Mouse (Mus musculus): ENCODE results near the gene Gm44502. TPM values are rescaled to one million over a fixed set of nuclear protein-coding genes. Genes with fewer than 3 reads are reported as not detected.

The Gm44502 gene
- total RNA-seq, 2 experiments from 2014 or later, result 0.71 TPM; not detected in 1

DNA sequence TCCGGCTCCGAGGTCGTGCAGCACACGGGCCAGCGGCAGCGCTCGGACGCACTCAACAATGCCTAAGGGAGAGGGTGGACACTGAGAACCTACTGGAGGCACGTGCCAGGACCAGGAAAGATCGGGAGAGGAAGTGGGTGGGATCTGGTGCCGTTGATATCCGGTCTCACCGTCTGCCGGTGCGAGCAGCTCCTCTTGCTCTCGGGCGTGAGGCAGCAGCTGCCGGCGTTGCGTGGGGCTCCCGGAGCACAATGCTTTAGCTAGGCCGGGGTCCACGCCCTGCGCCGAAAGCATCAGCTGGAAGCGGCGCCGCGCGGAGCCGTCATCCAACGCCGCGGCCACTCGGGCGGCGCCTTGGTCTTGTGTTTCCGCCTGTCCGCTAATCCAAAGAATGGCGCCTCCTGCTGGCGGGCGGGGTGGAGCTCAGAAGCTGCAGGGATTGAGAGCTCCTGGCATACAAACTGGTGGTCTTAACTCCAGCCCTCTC is 55.7 kb downstream of the Gm44502 start, which contains the start of gene Sco2:
Sco2 (minus strand) TSS at position 85 of the 487 bp plus-strand sequence.
- intact Hi-C loops (cut with DNase I; ENCODE audit: low total_unique reads), result no loop called here
- DNase-seq, result peak; percentile 95

DNA sequence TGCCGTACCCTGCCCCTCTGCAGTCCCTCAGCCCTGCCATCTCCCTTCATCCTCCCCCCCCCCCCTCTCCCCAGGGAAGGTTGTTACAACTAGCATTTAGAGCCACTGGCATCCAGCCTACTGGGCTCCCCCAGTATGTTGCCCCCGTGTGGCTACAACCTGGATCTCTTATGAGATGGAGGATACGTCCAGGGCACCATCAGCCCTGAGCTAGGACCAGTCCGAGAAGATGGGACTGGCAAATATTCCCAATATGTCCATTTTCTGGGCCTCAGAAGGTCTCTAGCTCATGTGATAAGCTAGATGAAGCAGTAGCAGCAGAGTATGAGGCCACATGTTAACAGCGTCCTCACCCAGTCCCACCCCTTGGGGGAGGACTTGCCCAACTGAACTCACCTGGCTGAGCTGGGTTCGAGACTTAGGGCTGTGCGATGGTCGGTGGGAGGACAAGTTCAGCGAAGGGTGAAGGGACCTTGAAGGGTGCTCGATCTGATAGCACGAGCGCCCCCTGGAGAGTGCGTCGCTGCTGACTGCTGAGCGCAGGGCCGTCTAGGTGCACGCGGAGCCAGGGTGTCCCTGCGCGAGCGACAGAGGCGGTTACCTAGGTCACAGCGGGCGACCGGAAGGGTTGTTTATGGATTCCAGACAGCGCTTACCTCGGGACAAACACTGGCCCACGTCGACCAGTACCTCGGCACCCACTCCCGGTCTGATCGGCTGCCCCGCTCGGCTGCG is 56.3 kb downstream of the Gm44502 start:
- peak; percentile 85 for DNase-seq
- intact Hi-C loops (cut with DNase I; ENCODE audit: low total_unique reads), result no loop called here

GRCm38 (mm10) chr15:89372536-89372935 is 57.0 kb downstream of the Gm44502 start:
- no peak for DNase-seq
- intact Hi-C loops (cut with DNase I; ENCODE audit: low total_unique reads), result no loop called here

DNA sequence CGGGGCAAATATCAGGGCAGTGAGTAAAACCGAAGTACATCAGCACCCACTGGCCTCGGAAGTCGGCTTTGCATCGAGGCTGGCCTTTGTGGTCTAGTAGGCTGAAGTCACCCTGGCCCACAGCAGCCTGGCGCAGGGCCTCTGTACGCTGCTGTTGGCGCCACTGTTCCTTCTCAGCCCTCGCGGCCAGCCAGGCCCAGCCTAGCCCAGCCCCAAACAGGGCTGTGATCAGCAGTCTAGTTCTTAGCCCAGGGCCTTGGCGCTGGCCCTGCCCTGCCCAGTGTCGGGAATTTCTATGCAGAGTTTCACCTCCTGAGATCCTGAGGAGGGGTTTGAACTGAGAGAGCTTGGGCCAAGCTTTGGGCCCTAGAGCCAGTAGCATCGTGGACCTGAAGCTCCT is 57.4 kb downstream of the Gm44502 start:
- no peak for DNase-seq
- intact Hi-C loops (cut with DNase I; ENCODE audit: low total_unique reads), result no loop called here

Other genes starting within 250 kb of the Gm44502 start
- 10 to 100 TPM; 20.9 to 23.8 TPM for gene Plxnb2, start 248.9 kb downstream of the Gm44502 start, total RNA-seq (2021)
- gene Dennd6b, start 233.2 kb downstream of the Gm44502 start, total RNA-seq (2021), result 1 to 10 TPM; 4.1 to 5.4 TPM
- gene Ppp6r2, start 218.1 kb downstream of the Gm44502 start, total RNA-seq (2021), result 10 to 100 TPM; 56.2 to 57.3 TPM
- gene Sbf1, start 114.4 kb downstream of the Gm44502 start, total RNA-seq (2021), result 10 to 100 TPM; 51.2 to 51.5 TPM
- not detected for gene Adm2, start 107.0 kb downstream of the Gm44502 start, total RNA-seq (2021)
- not detected for gene Miox, start 95.3 kb downstream of the Gm44502 start, total RNA-seq (2021)
- 10 to 100 TPM; 16.9 to 18.3 TPM for gene Lmf2, start 74.0 kb downstream of the Gm44502 start, total RNA-seq (2021)
- 10 to 100 TPM; 39.0 to 40.8 TPM for gene Ncaph2, start 74.0 kb downstream of the Gm44502 start, total RNA-seq (2021)
- gene Sco2, start 55.9 kb downstream of the Gm44502 start, total RNA-seq (2021), result 10 to 100 TPM; 15.2 to 15.3 TPM
- gene Tymp, start 52.7 kb downstream of the Gm44502 start, total RNA-seq (2021), result under 1 TPM; 0.25 to 0.64 TPM
- 1 to 10 TPM in 1 of 2 experiments, under 1 TPM in 1; 0.44 to 1.0 TPM for gene Odf3b, start 50.4 kb downstream of the Gm44502 start, total RNA-seq (2021)
- not detected for gene Klhdc7b, start 44.8 kb downstream of the Gm44502 start, total RNA-seq (2021)
- not detected for gene Syce3, start 19.2 kb downstream of the Gm44502 start, total RNA-seq (2021)
- 100 to 1,000 TPM; 230 to 289 TPM for gene Cpt1b, start 3.8 kb downstream of the Gm44502 start, total RNA-seq (2021)
- gene C730034F03Rik, start 107 bp downstream of the Gm44502 start, total RNA-seq (2021), result under 1 TPM; 0.16 to 0.89 TPM
- gene Chkb, start 212 bp upstream of the Gm44502 start, total RNA-seq (2021), result 10 to 100 TPM; 19.6 to 28.5 TPM
- under 1 TPM; 0.16 to 0.25 TPM for gene Mapk8ip2, start 24.2 kb upstream of the Gm44502 start, total RNA-seq (2021)
- 1 to 10 TPM; 7.2 to 7.4 TPM for gene Arsa, start 47.7 kb upstream of the Gm44502 start, total RNA-seq (2021)
- gene Shank3, start 69.9 kb upstream of the Gm44502 start, total RNA-seq (2021), result 10 to 100 TPM; 15.2 to 25.8 TPM
- under 1 TPM; 0.14 to 0.16 TPM for gene Acr, start 138.6 kb upstream of the Gm44502 start, total RNA-seq (2021)
- 1 to 10 TPM; 3.7 to 4.3 TPM for gene Rabl2, start 162.2 kb upstream of the Gm44502 start, total RNA-seq (2021)